In the genomic region with DNA sequence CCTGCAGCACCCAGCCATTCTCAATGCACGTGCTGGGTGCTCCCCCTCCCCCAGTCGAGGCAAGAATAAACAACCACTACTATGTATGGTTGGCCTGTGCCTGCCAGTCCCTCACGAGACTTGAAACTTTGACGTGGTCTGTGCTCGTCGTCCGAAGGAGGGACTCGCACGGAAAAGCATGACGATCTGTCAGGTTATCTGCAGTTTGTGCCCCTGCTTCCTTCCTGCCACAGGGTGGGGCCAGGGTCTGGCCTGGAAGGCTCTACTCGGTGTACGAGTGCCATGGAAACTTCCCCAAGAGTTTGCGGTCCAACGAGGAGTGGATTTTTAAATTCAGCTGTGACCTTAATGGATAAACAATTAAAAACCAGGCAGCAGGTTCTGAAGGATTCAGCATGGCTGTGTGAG, we compare ENCODE assay signal across 7 mouse cellular contexts. TPM values are rescaled to one million over a fixed set of nuclear protein-coding genes. Genes with fewer than 3 reads are reported as not detected.
A peak's percentile ranks its signal among the peaks of the same experiment; 100 is the strongest.
DNase-seq lines count a peak whose midpoint lies in the region; ATAC-seq and TF ChIP-seq lines count a peak whose summit lies in the region.

No protein-coding gene starts in this region.

- H3K9ac ChIP-seq in MEL (ENCODE audit: control insufficient read depth, low read depth, low read length, poor library complexity, severe bottlenecking): peak overlapping the region; percentile 95
- H3K9ac ChIP-seq in limb, embryonic 11.5 days (ENCODE audit: low read length): no peak overlapping the region
- peak overlapping the region; percentile 84 for H3K9ac ChIP-seq in midbrain, embryonic 16.5 days (ENCODE audit: low read depth, low read length)

- peaks cover 9 to 18% of the 10 kb centered on the region in 2 experiments for H3K4me1 ChIP-seq in MEL (ENCODE audit: control insufficient read depth in 1 of 2, insufficient read depth in 2 of 2, low read length in 2 of 2)
- peaks cover 14% of the 10 kb centered on the region for H3K4me1 ChIP-seq in cortical plate, adult 2 months (ENCODE audit: control insufficient read depth, insufficient read depth, low read length)
- peaks cover 19% of the 10 kb centered on the region for H3K4me1 ChIP-seq in limb, embryonic 11.5 days (ENCODE audit: control insufficient read depth, insufficient read depth, low read length)
- peaks cover 28% of the 10 kb centered on the region for H3K4me1 ChIP-seq in midbrain, embryonic 16.5 days (ENCODE audit: control insufficient read depth, insufficient read depth, low read length)

- DNase-seq in MEL (ENCODE audit: low read depth, low spot score): peak; percentile 90
- no peak for DNase-seq in limb, embryonic 11.5 days (ENCODE audit: low spot score)
- no peak for DNase-seq in retina, postnatal 1 day
- no peak for DNase-seq in right cerebral cortex, postnatal 14 days

- H3K4me2 ChIP-seq in limb, embryonic 11.5 days (ENCODE audit: low read depth, severe bottlenecking): peak overlapping the region; percentile 73
- H3K4me2 ChIP-seq in midbrain, embryonic 16.5 days (ENCODE audit: low read length): peak overlapping the region; percentile 80

- peak; percentile 39 to 83; a peak in 3 of 4 replicates for TF ChIP-seq EP300 in MEL (IDR thresholded peaks at IDR 0.05; ENCODE audit: low read depth in 1 of 2, low read length in 2 of 2)

- peak; percentile 64 to 70 for ATAC-seq in hematopoietic stem cell, adult 5-6 weeks (replicated peaks in 1 of 2; ENCODE audit: insufficient read depth in 1 of 2, low FRiP score in 2 of 2, low TSS enrichment in 1 of 2, low read depth in 1 of 2, poor library complexity in 2 of 2, severe bottlenecking in 2 of 2)
- no peak; the same call in 1 of the 2 replicates for ATAC-seq in limb, embryonic 11.5 days (ENCODE audit: insufficient number of reproducible peaks, low FRiP score, low TSS enrichment, low read depth)
- ATAC-seq in midbrain, embryonic 16.5 days: no peak

- 0 out of 6 replicates have a peak, but pooled peaks of 1 of the 3 experiments have one; percentile 1 for TF ChIP-seq CTCF in MEL (IDR thresholded peaks at IDR 0.05 in 2 of 3, conservative IDR thresholded peaks at IDR 0.05 in 1 of 3; ENCODE audit: control insufficient read depth in 1 of 3, insufficient read depth in 1 of 3, low read depth in 2 of 3, low read length in 3 of 3, poor library complexity in 1 of 3, severe bottlenecking in 1 of 3)
- no peak for TF ChIP-seq CTCF in cortical plate, adult 2 months (IDR thresholded peaks at IDR 0.05; ENCODE audit: extremely low read depth, insufficient read depth, low read length)

- WGBS in limb, embryonic 11.5 days: 18% methylated on average over 14 of the region's 14 CpGs
- 3% methylated on average over 14 of the region's 14 CpGs for WGBS in midbrain, embryonic 16.5 days

- H3K79me2 ChIP-seq in MEL (ENCODE audit: control insufficient read depth, insufficient read depth, low read length, poor library complexity): peaks cover 56% of the 10 kb centered on the region

- peaks cover 0 to 27% of the 10 kb centered on the region in 2 experiments; a peak in 3 of 4 replicates for H3K36me3 ChIP-seq in MEL (ENCODE audit: control insufficient read depth in 1 of 2, insufficient read depth in 2 of 2, low read length in 2 of 2)
- no peaks in the 10 kb centered on the region for H3K36me3 ChIP-seq in limb, embryonic 11.5 days (ENCODE audit: control insufficient read depth, insufficient read depth, low read length)
- no peaks in the 10 kb centered on the region for H3K36me3 ChIP-seq in midbrain, embryonic 16.5 days (ENCODE audit: control insufficient read depth, insufficient read depth, low read length)

- H3K27ac ChIP-seq in MEL (ENCODE audit: control insufficient read depth, low read depth, low read length): peak overlapping the region; percentile 76
- no peak overlapping the region for H3K27ac ChIP-seq in cortical plate, adult 2 months (ENCODE audit: insufficient read depth, low read length)
- H3K27ac ChIP-seq in limb, embryonic 11.5 days (replicated peaks; ENCODE audit: low read depth, low read length): no peak overlapping the region
- H3K27ac ChIP-seq in midbrain, embryonic 16.5 days (ENCODE audit: low read length): no peak overlapping the region

- H3K27me3 ChIP-seq in MEL (ENCODE audit: control insufficient read depth in 1 of 2, insufficient read depth in 2 of 2, low read length in 2 of 2): no peaks in the 10 kb centered on the region
- H3K27me3 ChIP-seq in limb, embryonic 11.5 days (ENCODE audit: control insufficient read depth, insufficient read depth, low read length): no peaks in the 10 kb centered on the region
- H3K27me3 ChIP-seq in midbrain, embryonic 16.5 days (ENCODE audit: control insufficient read depth, insufficient read depth, low read depth, low read length): no peaks in the 10 kb centered on the region

- peak in 1 of 2 experiments; percentile 60; a peak in 2 of 4 replicates for TF ChIP-seq POLR2A in MEL (IDR thresholded peaks at IDR 0.05; ENCODE audit: control insufficient read depth in 1 of 2, insufficient read depth in 1 of 2, low read depth in 1 of 2, low read length in 2 of 2, poor library complexity in 1 of 2)
- TF ChIP-seq POLR2A in cortical plate, adult 2 months (IDR thresholded peaks at IDR 0.05; ENCODE audit: extremely low read depth, insufficient read depth, low read length): no peak

- H3K4me3 ChIP-seq in MEL (ENCODE audit: control insufficient read depth in 1 of 2, insufficient read depth in 1 of 2, low read depth in 2 of 2, low read length in 2 of 2): peak overlapping the region; percentile 76 to 85
- H3K4me3 ChIP-seq in cortical plate, adult 2 months (ENCODE audit: insufficient read depth, low read length): peak overlapping the region; percentile 97
- H3K4me3 ChIP-seq in limb, embryonic 11.5 days (ENCODE audit: low read depth, low read length): peak overlapping the region; percentile 54
- peak overlapping the region; percentile 65 for H3K4me3 ChIP-seq in midbrain, embryonic 16.5 days (ENCODE audit: low read depth, low read length)

- H3K9me3 ChIP-seq in MEL (replicated peaks; ENCODE audit: insufficient read depth, low read length): no peaks in the 10 kb centered on the region
- no peaks in the 10 kb centered on the region for H3K9me3 ChIP-seq in limb, embryonic 11.5 days (ENCODE audit: control insufficient read depth, low read length)
- H3K9me3 ChIP-seq in midbrain, embryonic 16.5 days (replicated peaks; ENCODE audit: control insufficient read depth, low read length, poor library complexity, severe bottlenecking): no peaks in the 10 kb centered on the region

- no peak for TF ChIP-seq RAD21 in MEL (IDR thresholded peaks at IDR 0.05; ENCODE audit: low read depth, low read length)

TF ChIP-seq in MEL, 35 proteins besides CTCF, POLR2A, EP300 and RAD21 (continues in another document):
- TF ChIP-seq CHD2 (IDR thresholded peaks at IDR 0.05; ENCODE audit: low read length) (peak; percentile 85), MAX (IDR thresholded peaks at IDR 0.05; ENCODE audit: low read length) (peak; percentile 95), ZC3H11A (IDR thresholded peaks at IDR 0.05; ENCODE audit: low read depth, low read length) (no peak), MAZ (IDR thresholded peaks at IDR 0.05; ENCODE audit: low read depth, low read length) (peak; percentile 37; the same call in 1 of the 2 replicates), TAL1 (IDR thresholded peaks at IDR 0.05; ENCODE audit: low read length) (no peak), NRF1 (IDR thresholded peaks at IDR 0.05; ENCODE audit: insufficient read depth, low read depth, low read length, poor library complexity, severe bottlenecking) (no peak), ELF1 (IDR thresholded peaks at IDR 0.05; ENCODE audit: low read depth, low read length) (0 out of 2 replicates have a peak, but pooled peaks have one; percentile 28), ETS1 (IDR thresholded peaks at IDR 0.05; ENCODE audit: low read depth, low read length) (peak; percentile 89), E2F4 (IDR thresholded peaks at IDR 0.05; ENCODE audit: borderline replicate concordance, low read depth, low read length) (no peak), USF1 (IDR thresholded peaks at IDR 0.05; ENCODE audit: low read depth, low read length) (no peak), MXI1 (IDR thresholded peaks at IDR 0.05; ENCODE audit: low read depth, low read length) (peak; percentile 95), TCF12 (IDR thresholded peaks at IDR 0.05; ENCODE audit: low read depth, low read length) (peak; percentile 45; the same call in 1 of the 2 replicates), GATA1 (IDR thresholded peaks at IDR 0.05; ENCODE audit: low read depth, low read length) (peak; percentile 62), MYC (IDR thresholded peaks at IDR 0.05; ENCODE audit: low read depth, low read length) (peak; percentile 94), CHD1 (IDR thresholded peaks at IDR 0.05; ENCODE audit: low read depth, low read length) (0 out of 2 replicates have a peak, but pooled peaks have one; percentile 12), BHLHE40 (IDR thresholded peaks at IDR 0.05; ENCODE audit: borderline replicate concordance, low read depth, low read length) (peak; percentile 99), TBP (IDR thresholded peaks at IDR 0.05; ENCODE audit: low read depth, low read length) (peak; percentile 67), RCOR1 (IDR thresholded peaks at IDR 0.05; ENCODE audit: low read depth, low read length) (peak; percentile 59; the same call in 1 of the 2 replicates), GABPA (IDR thresholded peaks at IDR 0.05; ENCODE audit: low read depth, low read length) (no peak), HCFC1 (IDR thresholded peaks at IDR 0.05; ENCODE audit: low read depth, low read length) (peak; percentile 65)

RNA-seq across cellular contexts. Expression of a gene that starts 1.2 kb away (rescaled TPM):
- total RNA-seq in MEL (2012; rRNA removed): 22.2 and 23.1 TPM in 2 replicates
- polyA plus RNA-seq in MEL (2012; ENCODE audit: insufficient read depth in 1 of 2, insufficient read length in 2 of 2, low read depth in 1 of 2, low replicate concordance in 2 of 2, missing spikeins in 1 of 2): 10 to 100 TPM in 1 of 2 experiments, not detected in 1; 44.6 TPM
- polyA plus RNA-seq in cortical plate, adult 2 months (2012; rRNA removed): 72.5 and 72.7 TPM in 2 replicates
- 6.7 and 13.9 TPM in 2 replicates for total RNA-seq in hematopoietic stem cell, adult 5-6 weeks (2017)
- polyA plus RNA-seq in limb, embryonic 11.5 days (2014; fragmentation: Nextera tagmentation; extraction: Ambion mirVana): 54.6 and 54.8 TPM in 2 replicates
- polyA plus RNA-seq in midbrain, embryonic 16.5 days (2015; fragmentation: Nextera tagmentation; extraction: Ambion mirVana): 79.2 and 81.0 TPM in 2 replicates

RNA-seq across cellular contexts. Expression of a gene that starts 53.0 kb away (rescaled TPM):
- 6.7 and 7.0 TPM in 2 replicates for total RNA-seq in MEL (2012; rRNA removed)
- 10 to 100 TPM in 1 of 2 experiments, not detected in 1; 12.1 TPM for polyA plus RNA-seq in MEL (2012; ENCODE audit: insufficient read depth in 1 of 2, insufficient read length in 2 of 2, low read depth in 1 of 2, low replicate concordance in 2 of 2, missing spikeins in 1 of 2)
- polyA plus RNA-seq in cortical plate, adult 2 months (2012; rRNA removed): 45.1 and 48.1 TPM in 2 replicates
- total RNA-seq in hematopoietic stem cell, adult 5-6 weeks (2017): 7.8 and 9.6 TPM in 2 replicates
- 6.3 and 7.3 TPM in 2 replicates for polyA plus RNA-seq in limb, embryonic 11.5 days (2014; fragmentation: Nextera tagmentation; extraction: Ambion mirVana)
- 3.8 and 4.1 TPM in 2 replicates for polyA plus RNA-seq in midbrain, embryonic 16.5 days (2015; fragmentation: Nextera tagmentation; extraction: Ambion mirVana)

Comparison
In these comparisons a context has a peak if more than half of its experiments do, and no peak if none do; other contexts are left out.
1. ATAC-seq: peak in hematopoietic stem cell, adult 5-6 weeks (2 of 2); none in limb, embryonic 11.5 days (single experiment) and midbrain, embryonic 16.5 days (single experiment).
2. Peak in every context shown above with its lines, with median percentiles within 50 percentile points of each other: H3K4me3 ChIP-seq.